ENCODE assay signal across 9 mouse cellular contexts in the genomic region with DNA sequence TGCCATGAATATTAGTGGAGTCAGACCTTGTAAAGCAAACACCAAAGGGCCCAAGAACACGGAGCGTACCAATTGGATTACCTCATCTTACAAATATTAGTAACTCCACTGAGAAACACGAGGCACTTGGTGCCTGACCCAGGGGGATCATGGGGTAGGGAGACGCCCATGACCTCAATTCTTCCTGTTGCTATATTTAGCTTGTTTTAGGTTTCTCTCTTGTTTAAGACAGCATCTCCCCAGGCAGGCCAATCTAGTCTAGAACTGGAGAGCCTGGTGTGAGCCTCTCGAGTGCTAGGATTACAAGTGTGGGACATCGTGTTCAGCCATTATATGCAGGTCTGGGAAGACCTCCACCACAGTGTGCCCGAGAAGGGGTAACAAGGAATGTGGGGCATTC. TPM values are rescaled to one million over a fixed set of nuclear protein-coding genes. Genes with fewer than 3 reads are reported as not detected.
DNase-seq lines count a peak whose midpoint lies in the region; ATAC-seq and TF ChIP-seq lines count a peak whose summit lies in the region.
"Had no signal": no experiment of that assay in that cellular context is flagged by ENCODE, and none has a peak within 500 bp of the region (broad histone marks: within the 10 kb centered on the region; RNA-seq: fewer than 3 reads in every experiment).

No protein-coding gene starts in this region.

- peak overlapping the region; percentile 74 for H3K4me2 ChIP-seq in embryonic facial prominence, embryonic 13.5 days
- H3K4me2 ChIP-seq in intestine, postnatal 0 days (replicated peaks; ENCODE audit: low read depth), result peak overlapping the region; percentile 78

- peaks cover 9% of the 10 kb centered on the region for H3K27me3 ChIP-seq in embryonic facial prominence, embryonic 13.5 days
- no peaks in the 10 kb centered on the region for H3K27me3 ChIP-seq in intestine, postnatal 0 days (replicated peaks; ENCODE audit: control insufficient read depth, insufficient read depth, low read length)
- H3K27me3 ChIP-seq: Patski had no signal

- H3K27ac ChIP-seq in embryonic facial prominence, embryonic 13.5 days, result no peak overlapping the region
- H3K27ac ChIP-seq in intestine, postnatal 0 days (ENCODE audit: low read depth, low read length), result 0 out of 2 replicates have a peak overlapping the region, but pooled peaks have one; percentile 46

- peaks cover 16% of the 10 kb centered on the region for H3K4me1 ChIP-seq in embryonic facial prominence, embryonic 13.5 days
- peaks cover 5% of the 10 kb centered on the region; the same call in 1 of the 2 replicates for H3K4me1 ChIP-seq in intestine, postnatal 0 days (replicated peaks; ENCODE audit: control insufficient read depth, insufficient read depth, low read length)

- peak; percentile 13 for DNase-seq in cerebellum, adult 8-10 months
- DNase-seq in cerebellum, postnatal 25 days, result no peak
- DNase-seq in 3134 (ENCODE audit: extremely low read depth, insufficient read length, low spot score), result peak; percentile 54
- DNase-seq in monocyte, adult 2 months (ENCODE audit: low read depth in 1 of 2, low spot score in 2 of 2), result peak; percentile 40 to 54
- no peak for DNase-seq in frontal cortex, postnatal 25 days (ENCODE audit: low spot score in 2 of 2)
- DNase-seq in layer of hippocampus, postnatal 14 days (ENCODE audit: low spot score in 2 of 2), result no peak

- H3K9me3 ChIP-seq in embryonic facial prominence, embryonic 13.5 days, result no peaks in the 10 kb centered on the region
- H3K9me3 ChIP-seq in intestine, postnatal 0 days (ENCODE audit: control insufficient read depth), result no peaks in the 10 kb centered on the region

- ATAC-seq in embryonic facial prominence, embryonic 13.5 days (ENCODE audit: insufficient number of reproducible peaks, insufficient read depth, low FRiP score, low TSS enrichment, low read depth), result no peak
- ATAC-seq in intestine, postnatal 0 days, result no peak
- ATAC-seq: Patski had no signal

- peak overlapping the region; percentile 81 for H3K9ac ChIP-seq in embryonic facial prominence, embryonic 13.5 days
- peak overlapping the region; percentile 89 for H3K9ac ChIP-seq in intestine, postnatal 0 days (ENCODE audit: low read depth, low read length)

- WGBS in embryonic facial prominence, embryonic 13.5 days, result 39% methylated on average over 7 of the region's 7 CpGs
- 19% methylated on average over 7 of the region's 7 CpGs for WGBS in intestine, postnatal 0 days

- H3K36me3 ChIP-seq in embryonic facial prominence, embryonic 13.5 days, result peaks cover 28% of the 10 kb centered on the region
- H3K36me3 ChIP-seq in intestine, postnatal 0 days (ENCODE audit: control insufficient read depth, insufficient read depth), result peaks cover 29% of the 10 kb centered on the region

- TF ChIP-seq CTCF in intestine, postnatal 0 days (IDR thresholded peaks at IDR 0.05; ENCODE audit: low read depth), result no peak

- peak overlapping the region; percentile 60 for H3K4me3 ChIP-seq in embryonic facial prominence, embryonic 13.5 days
- peak overlapping the region; percentile 84 for H3K4me3 ChIP-seq in intestine, postnatal 0 days (ENCODE audit: low read depth, low read length)

RNA-seq across cellular contexts. Expression of gene Psmd8, which starts 1.2 kb away (rescaled TPM):
- 252 and 273 TPM in 2 replicates for polyA plus RNA-seq in embryonic facial prominence, embryonic 13.5 days (2015; fragmentation: Nextera tagmentation; extraction: Ambion mirVana)
- polyA plus RNA-seq in intestine, postnatal 0 days (2015; fragmentation: Nextera tagmentation; extraction: Ambion mirVana), result 205 and 209 TPM in 2 replicates
- 100 to 1,000 TPM; 153 to 169 TPM for total RNA-seq in layer of hippocampus, postnatal 14 days (2021)

RNA-seq across cellular contexts. Expression of gene Spred3, which starts 9.1 kb away (rescaled TPM):
- polyA plus RNA-seq in embryonic facial prominence, embryonic 13.5 days (2015; fragmentation: Nextera tagmentation; extraction: Ambion mirVana), result 4.5 and 4.9 TPM in 2 replicates
- 0.52 and 0.93 TPM in 2 replicates for polyA plus RNA-seq in intestine, postnatal 0 days (2015; fragmentation: Nextera tagmentation; extraction: Ambion mirVana)
- total RNA-seq in layer of hippocampus, postnatal 14 days (2021), result 10 to 100 TPM; 42.3 to 52.3 TPM

RNA-seq across cellular contexts. Expression of gene Ggn, which starts 9.3 kb away (rescaled TPM):
- polyA plus RNA-seq in embryonic facial prominence, embryonic 13.5 days (2015; fragmentation: Nextera tagmentation; extraction: Ambion mirVana), result 0.51 and 1.3 TPM in 2 replicates
- polyA plus RNA-seq in intestine, postnatal 0 days (2015; fragmentation: Nextera tagmentation; extraction: Ambion mirVana), result 0.27 and 0.34 TPM in 2 replicates
- total RNA-seq in layer of hippocampus, postnatal 14 days (2021), result 1 to 10 TPM; 1.2 to 1.3 TPM

RNA-seq across cellular contexts. Expression of gene Fam98c, which starts 23.3 kb away (rescaled TPM):
- polyA plus RNA-seq in embryonic facial prominence, embryonic 13.5 days (2015; fragmentation: Nextera tagmentation; extraction: Ambion mirVana), result 16.0 and 17.6 TPM in 2 replicates
- polyA plus RNA-seq in intestine, postnatal 0 days (2015; fragmentation: Nextera tagmentation; extraction: Ambion mirVana), result 75.9 and 83.4 TPM in 2 replicates
- total RNA-seq in layer of hippocampus, postnatal 14 days (2021), result 10 to 100 TPM; 29.4 to 32.7 TPM

RNA-seq across cellular contexts. Expression of gene Catsperg1, which starts 34.5 kb away (rescaled TPM):
- 0.72 and 0.74 TPM in 2 replicates for polyA plus RNA-seq in embryonic facial prominence, embryonic 13.5 days (2015; fragmentation: Nextera tagmentation; extraction: Ambion mirVana)
- polyA plus RNA-seq in intestine, postnatal 0 days (2015; fragmentation: Nextera tagmentation; extraction: Ambion mirVana), result 0.21 and 0.22 TPM in 2 replicates
- 1 to 10 TPM; 1.6 to 1.8 TPM for total RNA-seq in layer of hippocampus, postnatal 14 days (2021)
- polyA plus RNA-seq: Patski had no signal

Comparison
In these comparisons a context has a peak if more than half of its experiments do, and no peak if none do; other contexts are left out.
1. DNase-seq: peak in cerebellum, adult 8-10 months (single experiment), 3134 (single experiment) and monocyte, adult 2 months (2 of 2); none in cerebellum, postnatal 25 days (0 of 2), frontal cortex, postnatal 25 days (0 of 2) and layer of hippocampus, postnatal 14 days (0 of 2).